ENCODE assay signal across 8 mouse cellular contexts in the genomic region with DNA sequence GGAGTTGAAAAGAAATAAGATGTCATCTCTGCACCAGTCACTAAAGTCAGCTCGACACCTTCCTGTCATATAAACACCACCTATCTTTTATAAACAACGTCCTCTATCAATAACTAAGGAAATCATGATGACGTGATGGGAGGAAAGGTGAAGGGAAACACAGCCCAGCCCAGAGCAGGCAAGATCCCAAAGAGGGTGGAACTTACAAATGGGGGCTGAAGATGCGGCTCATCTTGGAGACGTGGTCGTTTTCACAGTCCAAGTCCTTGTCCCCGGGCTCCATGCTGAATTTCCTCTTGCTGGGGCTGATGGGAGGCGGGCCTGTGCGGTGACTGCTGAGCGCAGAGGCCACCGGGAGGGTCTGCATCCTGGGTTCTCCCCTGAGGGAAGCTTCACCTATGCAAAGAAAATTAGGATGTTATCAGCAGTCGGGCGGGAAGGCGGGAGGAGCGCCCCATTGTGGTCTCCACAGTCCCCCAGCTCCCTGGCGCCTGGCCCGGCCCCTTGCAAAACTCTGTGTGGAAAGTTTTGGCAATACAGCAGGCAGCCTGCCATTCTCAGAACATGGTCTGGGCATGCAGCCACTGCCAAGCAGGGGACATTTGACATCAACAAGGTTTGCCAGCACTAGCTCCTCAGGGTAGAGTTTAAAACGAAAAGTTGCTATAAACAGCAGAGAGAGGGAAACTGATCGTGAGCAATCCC.
A peak's percentile ranks its signal among the peaks of the same experiment; 100 is the strongest.
DNase-seq lines count a peak whose midpoint lies in the region; ATAC-seq lines count a peak whose summit lies in the region.

No protein-coding gene starts in this region.

- intact Hi-C loops in gastrocnemius, postnatal 14 days (cut with DNase I; ENCODE audit: low total_unique reads) = no loop called here

- peak overlapping the region; percentile 7; the same call in 1 of the 2 replicates for H3K4me3 ChIP-seq in hindbrain, embryonic 16.5 days (ENCODE audit: low read length)

- ATAC-seq in hindbrain, embryonic 16.5 days = peak; percentile 61

- H3K4me1 ChIP-seq in hindbrain, embryonic 16.5 days (ENCODE audit: control insufficient read depth, insufficient read depth, low read depth, low read length) = peaks cover 45% of the 10 kb centered on the region

- 35% methylated on average over 19 of the region's 19 CpGs for WGBS in hindbrain, embryonic 16.5 days

- H3K36me3 ChIP-seq in hindbrain, embryonic 16.5 days (ENCODE audit: control insufficient read depth, insufficient read depth, low read length) = no peaks in the 10 kb centered on the region

- peak; percentile 99 for DNase-seq in adipocyte (ENCODE audit: low spot score)
- DNase-seq in cerebellum, adult 9-11 months = peak; percentile 84
- DNase-seq in gastrocnemius, postnatal 14 days = peak; percentile 83
- peak; percentile 62 to 73 for DNase-seq in left cerebral cortex, adult 18-20 months (ENCODE audit: low spot score in 2 of 2)
- peak; percentile 91 to 94 for DNase-seq in lung, postnatal 4 days
- peak; percentile 82 for DNase-seq in skeletal muscle tissue, adult 2 months (ENCODE audit: low read depth, low spot score)
- no peak for DNase-seq in thymus, postnatal 36 days

- peak overlapping the region; percentile 73 for H3K27ac ChIP-seq in hindbrain, embryonic 16.5 days (ENCODE audit: low read depth, low read length)

- H3K4me2 ChIP-seq in hindbrain, embryonic 16.5 days (ENCODE audit: low read length) = peak overlapping the region; percentile 42; the same call in 1 of the 2 replicates

- H3K27me3 ChIP-seq in hindbrain, embryonic 16.5 days (replicated peaks; ENCODE audit: control insufficient read depth, insufficient read depth, low read length) = no peaks in the 10 kb centered on the region

- H3K9ac ChIP-seq in hindbrain, embryonic 16.5 days (ENCODE audit: low read depth, low read length) = 0 out of 2 replicates have a peak overlapping the region, but pooled peaks have one; percentile 26

- no peaks in the 10 kb centered on the region for H3K9me3 ChIP-seq in hindbrain, embryonic 16.5 days (ENCODE audit: control insufficient read depth, low read length)

Comparison
In these comparisons a context has a peak if more than half of its experiments do, and no peak if none do; other contexts are left out.
1. DNase-seq: peak in adipocyte (single experiment), cerebellum, adult 9-11 months (single experiment), gastrocnemius, postnatal 14 days (single experiment), left cerebral cortex, adult 18-20 months (2 of 2), lung, postnatal 4 days (2 of 2) and skeletal muscle tissue, adult 2 months (single experiment); none in thymus, postnatal 36 days (0 of 2).